Mouse (Mus musculus) neural tube, embryonic 15.5 days (tissue): Measurements from ENCODE around the gene Hspb1. TPM values are rescaled to one million over a fixed set of nuclear protein-coding genes. Genes with fewer than 3 reads are reported as not detected.

Experiments
- ATAC-seq: fragments of 200-750 bp; cut with Nextera tagmentation; 2 replicates; pipeline ENCODE4 v1.8.0; 2017; ENCODE audit warnings: mild to moderate bottlenecking, moderate TSS enrichment, moderate library complexity; ENCODE audit not compliant: low FRiP score
- H3K27ac ChIP-seq: fragments of 300-500 bp; sonication (generic); replicated peaks from 2 replicates; pipeline ENCODE4 v1.5.1; 2015; ENCODE audit warnings: mild to moderate bottlenecking, inconsistent platforms
- H3K27me3 ChIP-seq: fragments of 300-500 bp; sonication (generic); replicated peaks from 2 replicates; pipeline ENCODE4 v1.6.1; 2015; ENCODE audit warnings: inconsistent platforms
- H3K36me3 ChIP-seq: fragments of 300-500 bp; sonication (generic); 2 replicates; pipeline ENCODE4 v1.6.1; 2015; ENCODE audit warnings: inconsistent platforms
- H3K4me1 ChIP-seq: fragments of 300-500 bp; sonication (generic); 2 replicates; pipeline ENCODE4 v1.6.1; 2015; ENCODE audit warnings: inconsistent platforms
- H3K4me2 ChIP-seq: fragments of 300-500 bp; sonication (generic); 2 replicates; pipeline ENCODE4 v1.6.1; 2015; ENCODE audit warnings: inconsistent platforms, mild to moderate bottlenecking, moderate library complexity
- H3K4me3 ChIP-seq: fragments of 300-500 bp; sonication (generic); replicated peaks from 2 replicates; pipeline ENCODE4 v1.5.1; 2015; ENCODE audit warnings: mild to moderate bottlenecking, inconsistent platforms
- H3K9ac ChIP-seq: fragments of 300-500 bp; sonication (generic); replicated peaks from 2 replicates; pipeline ENCODE4 v1.6.1; 2015; ENCODE audit warnings: mild to moderate bottlenecking, inconsistent platforms
- H3K9me3 ChIP-seq: fragments of 300-500 bp; sonication (generic); replicated peaks from 2 replicates; pipeline ENCODE4 v1.6.1; 2016; ENCODE audit warnings: inconsistent platforms
- WGBS: fragments of 180-500 bp; shearing (Covaris S2); methylation state at CpG from one replicate; pipeline ENCODE4 v1.1.7; 2015; ENCODE audit warnings: mixed read lengths; 5-methylcytosine and 5-hydroxymethylcytosine counted together
- polyA plus RNA-seq: library from polyadenylated mRNA; unstranded; fragments of >200 nt; fragmentation: Nextera tagmentation; extraction: Ambion mirVana; gene quantifications from 2 replicates; pipeline ENCODE4 v1.2.1, GENCODE M21; 2015

Gene Hspb1
- polyA plus RNA-seq, 1 experiment from 2014 or later: 36.4 TPM

- Histone ChIP-seq H3K4me2 (no peak overlapping the region), H3K4me3 (no peak overlapping the region), H3K9me3 (no peaks in the 10 kb centered on the region), H3K36me3 (peaks cover 42% of the 10 kb centered on the region), H3K27me3 (no peaks in the 10 kb centered on the region), H3K4me1 (peaks cover 27% of the 10 kb centered on the region), H3K27ac (no peak overlapping the region), H3K9ac (no peak overlapping the region)
- no peak for ATAC-seq
- WGBS: 87% methylated on average over 6 of the region's 6 CpGs
These were observed 28.4 kb downstream of the Hspb1 start for GRCm38 (mm10) chr5:135916051-135916565.

GRCm38 (mm10) chr5:135916601-135917000, 28.9 kb downstream of the Hspb1 start:
- Histone ChIP-seq H3K9me3 (no peaks in the 10 kb centered on the region), H3K27ac (no peak overlapping the region), H3K4me3 (no peak overlapping the region), H3K27me3 (no peaks in the 10 kb centered on the region), H3K9ac (no peak overlapping the region), H3K36me3 (peaks cover 41% of the 10 kb centered on the region), H3K4me1 (peaks cover 27% of the 10 kb centered on the region), H3K4me2 (no peak overlapping the region)
- ATAC-seq: no peak
- 97% methylated on average over 3 of the region's 3 CpGs for WGBS

GRCm38 (mm10) chr5:135917327-135918058, 29.8 kb downstream of the Hspb1 start:
- H3K4me2 ChIP-seq: no peak overlapping the region
- peaks cover 45% of the 10 kb centered on the region for H3K36me3 ChIP-seq
- H3K4me1 ChIP-seq: peaks cover 30% of the 10 kb centered on the region
- H3K9ac ChIP-seq: no peak overlapping the region
- 94% methylated on average over 8 of the region's 8 CpGs for WGBS
- ATAC-seq: no peak
- H3K9me3 ChIP-seq: no peaks in the 10 kb centered on the region
- no peaks in the 10 kb centered on the region for H3K27me3 ChIP-seq
- H3K4me3 ChIP-seq: no peak overlapping the region
- no peak overlapping the region for H3K27ac ChIP-seq

- 93% methylated on average over 5 of the region's 5 CpGs for WGBS
- H3K27ac ChIP-seq: no peak overlapping the region
- no peak overlapping the region for H3K4me3 ChIP-seq
- H3K9ac ChIP-seq: no peak overlapping the region
- H3K4me1 ChIP-seq: peaks cover 27% of the 10 kb centered on the region
- peaks cover 45% of the 10 kb centered on the region for H3K36me3 ChIP-seq
- ATAC-seq: no peak
- no peaks in the 10 kb centered on the region for H3K9me3 ChIP-seq
- no peak overlapping the region for H3K4me2 ChIP-seq
- no peaks in the 10 kb centered on the region for H3K27me3 ChIP-seq
These were observed 30.3 kb downstream of the Hspb1 start for GRCm38 (mm10) chr5:135918059-135918437.

- H3K9me3 ChIP-seq: no peaks in the 10 kb centered on the region
- no peak overlapping the region for H3K4me3 ChIP-seq
- 98% methylated on average over 5 of the region's 5 CpGs for WGBS
- no peaks in the 10 kb centered on the region for H3K27me3 ChIP-seq
- no peak overlapping the region for H3K4me2 ChIP-seq
- H3K27ac ChIP-seq: no peak overlapping the region
- H3K9ac ChIP-seq: no peak overlapping the region
- peaks cover 46% of the 10 kb centered on the region for H3K36me3 ChIP-seq
- peaks cover 26% of the 10 kb centered on the region; the same call in 1 of the 2 replicates for H3K4me1 ChIP-seq
- no peak for ATAC-seq
These were observed 30.9 kb downstream of the Hspb1 start for GRCm38 (mm10) chr5:135918593-135918992.

GRCm38 (mm10) chr5:135919902-135920301, 32.2 kb downstream of the Hspb1 start:
- Histone ChIP-seq H3K9me3 (no peaks in the 10 kb centered on the region), H3K4me3 (no peak overlapping the region), H3K4me1 (peaks cover 28% of the 10 kb centered on the region; the same call in 1 of the 2 replicates), H3K27ac (no peak overlapping the region), H3K9ac (no peak overlapping the region), H3K27me3 (no peaks in the 10 kb centered on the region), H3K36me3 (peaks cover 50% of the 10 kb centered on the region), H3K4me2 (no peak overlapping the region)
- no peak for ATAC-seq
- 98% methylated on average over 3 of the region's 3 CpGs for WGBS

- no peaks in the 10 kb centered on the region for H3K9me3 ChIP-seq
- H3K4me1 ChIP-seq: peaks cover 51% of the 10 kb centered on the region
- H3K4me3 ChIP-seq: no peak overlapping the region
- no peak overlapping the region for H3K9ac ChIP-seq
- H3K36me3 ChIP-seq: peaks cover 47% of the 10 kb centered on the region
- 88% methylated on average over 7 of the region's 7 CpGs for WGBS
- ATAC-seq: no peak
- no peak overlapping the region for H3K4me2 ChIP-seq
- no peaks in the 10 kb centered on the region for H3K27me3 ChIP-seq
- H3K27ac ChIP-seq: no peak overlapping the region
These were observed 36.2 kb downstream of the Hspb1 start for GRCm38 (mm10) chr5:135923901-135924300.

- Histone ChIP-seq H3K36me3 (peaks cover 40% of the 10 kb centered on the region), H3K4me2 (no peak overlapping the region), H3K4me3 (no peak overlapping the region), H3K27ac (no peak overlapping the region), H3K9me3 (no peaks in the 10 kb centered on the region), H3K27me3 (no peaks in the 10 kb centered on the region), H3K9ac (no peak overlapping the region), H3K4me1 (peaks cover 68% of the 10 kb centered on the region)
- WGBS: 72% methylated on average over 6 of the region's 6 CpGs
- ATAC-seq: no peak
These were observed 42.1 kb downstream of the Hspb1 start for GRCm38 (mm10) chr5:135929685-135930424.

GRCm38 (mm10) chr5:135931526-135931925, 43.8 kb downstream of the Hspb1 start:
- peak overlapping the region; percentile 56 for H3K4me2 ChIP-seq
- no peaks in the 10 kb centered on the region for H3K9me3 ChIP-seq
- H3K27me3 ChIP-seq: no peaks in the 10 kb centered on the region
- H3K4me3 ChIP-seq: peak overlapping the region; percentile 92
- WGBS: 90% methylated on average over 9 of the region's 9 CpGs
- 0 out of 2 replicates have a peak overlapping the region, but pooled peaks have one; percentile 24 for H3K9ac ChIP-seq
- H3K4me1 ChIP-seq: peaks cover 61% of the 10 kb centered on the region
- ATAC-seq: no peak
- peaks cover 38% of the 10 kb centered on the region for H3K36me3 ChIP-seq
- H3K27ac ChIP-seq: no peak overlapping the region

- ATAC-seq: no peak
- H3K4me1 ChIP-seq: peaks cover 54% of the 10 kb centered on the region
- WGBS: 50% methylated on average over 2 of the region's 2 CpGs
These were observed 44.6 kb downstream of the Hspb1 start for GRCm38 (mm10) chr5:135932359-135932758.

GRCm38 (mm10) chr5:135933222-135933899, 45.6 kb downstream of the Hspb1 start:
- WGBS: 8% methylated on average over 12 of the region's 12 CpGs
- Histone ChIP-seq H3K27ac (peak overlapping the region; percentile 99), H3K4me2 (peak overlapping the region; percentile 56), H3K36me3 (peaks cover 29% of the 10 kb centered on the region), H3K9ac (peak overlapping the region; percentile 91), H3K27me3 (no peaks in the 10 kb centered on the region), H3K4me1 (peaks cover 46% of the 10 kb centered on the region), H3K4me3 (peak overlapping the region; percentile 92), H3K9me3 (no peaks in the 10 kb centered on the region)
- no peak for ATAC-seq

More at GRCm38 (mm10) chr5:135932359-135932758, 44.6 kb downstream of the Hspb1 start:
- no peak overlapping the region for H3K27ac ChIP-seq
- peak overlapping the region; percentile 92 for H3K4me3 ChIP-seq
- H3K9me3 ChIP-seq: no peaks in the 10 kb centered on the region
- H3K27me3 ChIP-seq: no peaks in the 10 kb centered on the region
- H3K4me2 ChIP-seq: peak overlapping the region; percentile 56
- H3K36me3 ChIP-seq: peaks cover 32% of the 10 kb centered on the region
- H3K9ac ChIP-seq: peak overlapping the region; percentile 36; the same call in 1 of the 2 replicates
